Mouse (Mus musculus): ENCODE measurements at regions not wholly inside any gene's neighbourhood (a gene's known extent, or its start where the extent isn't known, plus 50 kb on each side); places are given as distances from the start of the nearest gene placed in this dataset.

GRCm38 (mm10) chr5:51842189-51842588 lies 274.7 kb upstream of the Ppargc1a start:
- DNase-seq (ENCODE audit: extremely low read depth, low read depth, low spot score), result no peak

- no peak for DNase-seq (ENCODE audit: extremely low read depth, low read depth, low spot score)
These were observed 274.2 kb upstream of the Ppargc1a start for GRCm38 (mm10) chr5:51841763-51842162.

- DNase-seq (ENCODE audit: extremely low read depth, low read depth, low spot score), result no peak
These were observed 273.3 kb upstream of the Ppargc1a start for GRCm38 (mm10) chr5:51840638-51841329.

GRCm38 (mm10) chr5:51839292-51839691 lies 271.8 kb upstream of the Ppargc1a start:
- no peak for DNase-seq (ENCODE audit: extremely low read depth, low read depth, low spot score)

- DNase-seq (ENCODE audit: extremely low read depth, low read depth, low spot score), result no peak
These were observed 263.0 kb upstream of the Ppargc1a start for GRCm38 (mm10) chr5:51830551-51830950.

- no peak for DNase-seq (ENCODE audit: extremely low read depth, low read depth, low spot score)
These were observed 262.5 kb upstream of the Ppargc1a start for GRCm38 (mm10) chr5:51830015-51830414.

- DNase-seq (ENCODE audit: extremely low read depth, low read depth, low spot score), result no peak
These were observed 262.1 kb upstream of the Ppargc1a start for GRCm38 (mm10) chr5:51829606-51830005.

- DNase-seq (ENCODE audit: extremely low read depth, low read depth, low spot score), result no peak
These were observed 261.5 kb upstream of the Ppargc1a start for GRCm38 (mm10) chr5:51829020-51829419.

- DNase-seq (ENCODE audit: extremely low read depth, low read depth, low spot score), result peak; percentile 34
These were observed 258.7 kb upstream of the Ppargc1a start for GRCm38 (mm10) chr5:51826269-51826668.

- DNase-seq (ENCODE audit: extremely low read depth, low read depth, low spot score), result peak; percentile 28
These were observed 258.1 kb upstream of the Ppargc1a start for GRCm38 (mm10) chr5:51825584-51826088.

GRCm38 (mm10) chr5:51824731-51825130 lies 257.2 kb upstream of the Ppargc1a start:
- DNase-seq (ENCODE audit: extremely low read depth, low read depth, low spot score), result no peak

GRCm38 (mm10) chr5:51823657-51824056 lies 256.1 kb upstream of the Ppargc1a start:
- no peak for DNase-seq (ENCODE audit: extremely low read depth, low read depth, low spot score)

GRCm38 (mm10) chr5:51816258-51816657 lies 248.7 kb upstream of the Ppargc1a start:
- DNase-seq (ENCODE audit: extremely low read depth, low read depth, low spot score), result no peak

- no peak for DNase-seq (ENCODE audit: extremely low read depth, low read depth, low spot score)
These were observed 244.2 kb upstream of the Ppargc1a start for GRCm38 (mm10) chr5:51811728-51812127.

- DNase-seq (ENCODE audit: extremely low read depth, low read depth, low spot score), result no peak
These were observed 234.0 kb upstream of the Ppargc1a start for GRCm38 (mm10) chr5:51801486-51801885.

- peak; percentile 5 for DNase-seq (ENCODE audit: extremely low read depth, low read depth, low spot score)
These were observed 232.0 kb upstream of the Ppargc1a start for GRCm38 (mm10) chr5:51799371-51800035.

GRCm38 (mm10) chr5:51794097-51794496 lies 226.6 kb upstream of the Ppargc1a start:
- no peak for DNase-seq (ENCODE audit: extremely low read depth, low read depth, low spot score)

GRCm38 (mm10) chr5:51792950-51793349 lies 225.4 kb upstream of the Ppargc1a start:
- DNase-seq (ENCODE audit: extremely low read depth, low read depth, low spot score), result no peak

GRCm38 (mm10) chr5:51788768-51789167 lies 221.2 kb upstream of the Ppargc1a start:
- no peak for DNase-seq (ENCODE audit: extremely low read depth, low read depth, low spot score)

- DNase-seq (ENCODE audit: extremely low read depth, low read depth, low spot score), result no peak
These were observed 216.0 kb upstream of the Ppargc1a start for GRCm38 (mm10) chr5:51783523-51783922.

- DNase-seq (ENCODE audit: extremely low read depth, low read depth, low spot score), result no peak
These were observed 215.6 kb upstream of the Ppargc1a start for GRCm38 (mm10) chr5:51783099-51783498.

- no peak for DNase-seq (ENCODE audit: extremely low read depth, low read depth, low spot score)
These were observed 208.1 kb upstream of the Ppargc1a start for GRCm38 (mm10) chr5:51775502-51776145.
